Mouse (Mus musculus) cerebellum, adult 2 months (tissue): ENCODE data around the gene Armc12. TPM values are rescaled to one million over a fixed set of nuclear protein-coding genes. Genes with fewer than 3 reads are reported as not detected.
A peak's percentile ranks its signal among the peaks of the same experiment; 100 is the strongest.
"Not testable (repeated sequence)": the region's sequence is repeated elsewhere in the genome, so short reads cannot be mapped to it uniquely, and the experiment has no call there.

Experiments used
- DNase-seq, 2 experiments: peaks; one replicate each; pipeline ENCODE4 v3.0.0; 2021
- H3K27ac ChIP-seq: fragments of 200-500 bp; 2 replicates; pipeline ENCODE4 v1.5.1; 2012; ENCODE audit warnings: low read length, control low read depth, inconsistent platforms; ENCODE audit not compliant: insufficient read depth
- H3K27me3 ChIP-seq: fragments of 200-500 bp; 2 replicates; pipeline ENCODE4 v1.6.1; 2012; ENCODE audit warnings: inconsistent platforms, mild to moderate bottlenecking, low read length, moderate library complexity; ENCODE audit not compliant: control insufficient read depth, insufficient read depth
- H3K4me1 ChIP-seq: fragments of 200-500 bp; 2 replicates; pipeline ENCODE4 v1.6.1; 2011; ENCODE audit warnings: low read length; ENCODE audit not compliant: control insufficient read depth, insufficient read depth
- H3K4me3 ChIP-seq: fragments of 200-500 bp; replicated peaks from 2 replicates; pipeline ENCODE3; 2011; ENCODE audit warnings: mild to moderate bottlenecking, low read depth, low read length, control low read depth; ENCODE audit not compliant: insufficient read depth
- CTCF ChIP-seq: fragments of 200-500 bp; IDR thresholded peaks from 2 replicates; pipeline ENCODE4 v1.5.1; 2011; ENCODE audit warnings: low read depth, mild to moderate bottlenecking, control low read depth, low read length, moderate library complexity, borderline replicate concordance; ENCODE audit not compliant: insufficient read depth
- POLR2A ChIP-seq: fragments of 200-500 bp; IDR thresholded peaks from 2 replicates; pipeline ENCODE4 v1.6.1; 2011; ENCODE audit warnings: low read length, control low read depth, borderline replicate concordance; ENCODE audit not compliant: insufficient read depth
- WGBS: fragments of 180-500 bp; shearing (Covaris S2); methylation state at CpG from one replicate; pipeline ENCODE4 v1.1.7; 2018; 5-methylcytosine and 5-hydroxymethylcytosine counted together
- polyA plus RNA-seq: library from polyadenylated mRNA; depleted of rRNA; stranded (reverse); fragments of >200 nt; gene quantifications from 2 replicates; pipeline ENCODE4 v1.2.3, GENCODE M21; 2012

Armc12 gene
- polyA plus RNA-seq, 1 experiment: not detected

GRCm38 (mm10) chr17:28553040-28553793 is 22.6 kb downstream of the Armc12 start:
- no peaks in the 10 kb centered on the region for H3K27me3 ChIP-seq
- 5% methylated on average over 14 of the region's 14 CpGs for WGBS
- H3K4me3 ChIP-seq: no peak overlapping the region
- no peaks in the 10 kb centered on the region for H3K4me1 ChIP-seq
- H3K27ac ChIP-seq: no peak overlapping the region
- no peak for TF ChIP-seq POLR2A
- TF ChIP-seq CTCF: peak; percentile 81
- DNase-seq: peak; percentile 41 to 64

GRCm38 (mm10) chr17:28554021-28554420 is 23.4 kb downstream of the Armc12 start:
- H3K27ac ChIP-seq, H3K27me3 ChIP-seq, H3K4me3 ChIP-seq, DNase-seq, H3K4me1 ChIP-seq: not testable (repeated sequence)
- WGBS: 93% methylated on average over 4 of the region's 4 CpGs

- H3K27me3 ChIP-seq: no peaks in the 10 kb centered on the region
- H3K27ac ChIP-seq: no peak overlapping the region
- H3K4me1 ChIP-seq: no peaks in the 10 kb centered on the region
- WGBS: 60% methylated on average over 6 of the region's 6 CpGs
- no peak for TF ChIP-seq CTCF
- TF ChIP-seq POLR2A: no peak
- no peak for DNase-seq
- no peak overlapping the region for H3K4me3 ChIP-seq
Observed at GRCm38 (mm10) chr17:28556635-28557396, 26.2 kb downstream of the Armc12 start.

GRCm38 (mm10) chr17:28557772-28558171 is 27.2 kb downstream of the Armc12 start:
- TF ChIP-seq POLR2A: no peak
- TF ChIP-seq CTCF: no peak
- Histone ChIP-seq H3K27me3 (no peaks in the 10 kb centered on the region), H3K4me3 (no peak overlapping the region), H3K4me1 (no peaks in the 10 kb centered on the region), H3K27ac (no peak overlapping the region)
- 78% methylated on average over 6 of the region's 6 CpGs for WGBS
- DNase-seq: no peak

- Histone ChIP-seq H3K4me1 (no peaks in the 10 kb centered on the region), H3K27ac (no peak within 1 kb of the TSS), H3K4me3 (no peak within 1 kb of the TSS), H3K27me3 (no peaks in the 10 kb centered on the region)
- DNase-seq: no peak
- no peak for TF ChIP-seq CTCF
- no peak for TF ChIP-seq POLR2A
- WGBS: 83% methylated on average over 4 of the region's 4 CpGs
Observed at GRCm38 (mm10) chr17:28560598-28560997, 30.0 kb downstream of the Armc12 start, which contains the start of gene Clps. Gene Clps (minus strand): TSS chr17:28560766.

GRCm38 (mm10) chr17:28561613-28562012 is 31.0 kb downstream of the Armc12 start:
- H3K4me3 ChIP-seq: no peak overlapping the region
- no peaks in the 10 kb centered on the region for H3K4me1 ChIP-seq
- no peaks in the 10 kb centered on the region for H3K27me3 ChIP-seq
- no peak for DNase-seq
- TF ChIP-seq POLR2A: no peak
- TF ChIP-seq CTCF: no peak
- H3K27ac ChIP-seq: no peak overlapping the region
- WGBS: 62% methylated on average over 7 of the region's 7 CpGs

- no peaks in the 10 kb centered on the region for H3K4me1 ChIP-seq
- no peak for DNase-seq
- no peaks in the 10 kb centered on the region for H3K27me3 ChIP-seq
- no peak overlapping the region for H3K27ac ChIP-seq
- no peak for TF ChIP-seq POLR2A
- no peak for TF ChIP-seq CTCF
- H3K4me3 ChIP-seq: no peak overlapping the region
Observed at GRCm38 (mm10) chr17:28565181-28565580, 34.6 kb downstream of the Armc12 start.

GRCm38 (mm10) chr17:28567541-28567940 is 36.9 kb downstream of the Armc12 start:
- no peaks in the 10 kb centered on the region for H3K4me1 ChIP-seq
- H3K4me3 ChIP-seq: no peak overlapping the region
- 14% methylated on average over 3 of the region's 3 CpGs for WGBS
- no peaks in the 10 kb centered on the region for H3K27me3 ChIP-seq
- TF ChIP-seq CTCF (no peak), POLR2A (no peak)
- H3K27ac ChIP-seq: no peak overlapping the region
- no peak for DNase-seq
